17 mouse cellular contexts compared by ENCODE assay signal in the genomic region with DNA sequence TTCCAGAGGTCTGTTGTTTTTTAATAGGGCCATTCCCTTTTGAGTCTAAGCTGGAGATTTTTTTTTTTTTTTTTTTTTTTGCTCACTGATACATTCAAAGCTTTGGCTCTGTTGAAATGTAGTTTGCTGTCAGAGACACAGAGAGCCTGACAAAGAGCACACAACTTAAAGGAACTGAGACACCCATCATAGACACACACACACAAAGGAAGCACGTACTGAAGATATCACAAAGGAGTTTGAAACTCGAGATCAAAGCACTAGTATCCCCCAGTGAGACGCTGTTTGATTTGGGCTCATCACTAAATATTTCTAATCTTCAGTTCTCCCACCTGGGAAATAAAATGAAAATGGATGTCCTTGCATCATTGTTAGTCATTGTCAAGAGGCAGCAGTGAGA.
"Had no signal": no experiment of that assay in that cellular context is flagged by ENCODE, and none has a peak within 500 bp of the region (broad histone marks: within the 10 kb centered on the region; RNA-seq: fewer than 3 reads in every experiment).

No protein-coding gene starts in this region.

- H3K27ac ChIP-seq: liver, embryonic 12.5 days; liver, embryonic 14.5 days; midbrain, embryonic 13.5 days; neural tube, embryonic 13.5 days; neural tube, embryonic 15.5 days had no signal

- H3K4me2 ChIP-seq: liver, embryonic 12.5 days; midbrain, embryonic 11.5 days; midbrain, embryonic 13.5 days; neural tube, embryonic 13.5 days; neural tube, embryonic 15.5 days had no signal

- ATAC-seq: liver, embryonic 12.5 days; midbrain, embryonic 13.5 days had no signal

- H3K9ac ChIP-seq: liver, embryonic 12.5 days; liver, embryonic 14.5 days; midbrain, embryonic 13.5 days; neural tube, embryonic 13.5 days; neural tube, embryonic 15.5 days had no signal

- H3K9me3 ChIP-seq: liver, embryonic 12.5 days; midbrain, embryonic 13.5 days; neural tube, embryonic 13.5 days; neural tube, embryonic 15.5 days had no signal

- H3K4me1 ChIP-seq: liver, embryonic 12.5 days; midbrain, embryonic 13.5 days; neural tube, embryonic 13.5 days; neural tube, embryonic 15.5 days had no signal

- H3K27me3 ChIP-seq: liver, embryonic 12.5 days; midbrain, embryonic 13.5 days; neural tube, embryonic 13.5 days; neural tube, embryonic 15.5 days had no signal

- DNase-seq: lung, adult 2 months; lung, postnatal 14 days; lung, postnatal 4 days; retina, postnatal 1 day; right cerebral cortex, adult 18-20 months; right cerebral cortex, postnatal 25 days; right cerebral cortex, postnatal 4 days; spleen, adult 18-20 months; thymus, adult 18-20 months; thymus, postnatal 14 days; thymus, postnatal 4 days had no signal

- H3K36me3 ChIP-seq: liver, embryonic 12.5 days; midbrain, embryonic 13.5 days; neural tube, embryonic 13.5 days; neural tube, embryonic 15.5 days had no signal

- H3K4me3 ChIP-seq: liver, embryonic 12.5 days; midbrain, embryonic 13.5 days; neural tube, embryonic 13.5 days; neural tube, embryonic 15.5 days had no signal
